Mouse (Mus musculus): ENCODE data around the gene Zc3h12a.

Zc3h12a gene

DNA sequence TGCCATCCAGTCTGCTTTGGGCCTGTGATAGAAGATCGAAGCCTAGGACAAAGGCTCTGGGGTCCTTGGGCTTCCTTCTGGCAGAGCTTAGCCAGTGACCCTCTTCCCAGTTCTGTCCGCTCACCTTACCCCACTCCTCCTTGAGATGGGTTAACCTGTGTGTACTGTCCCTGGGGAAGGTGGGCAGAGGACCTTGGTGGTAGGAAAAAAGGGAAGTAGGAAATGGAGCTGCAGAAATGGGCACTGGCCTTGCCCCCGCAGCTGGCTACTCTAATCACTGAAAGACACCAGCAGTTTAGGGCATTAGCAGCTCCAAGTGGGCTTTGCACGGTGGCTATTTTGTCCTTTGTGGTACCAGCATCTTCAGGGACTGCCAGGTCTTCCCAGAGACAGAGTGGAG is 12.6 kb downstream of the Zc3h12a start:
- no peak for DNase-seq (ENCODE audit: low spot score in 2 of 2)

DNA sequence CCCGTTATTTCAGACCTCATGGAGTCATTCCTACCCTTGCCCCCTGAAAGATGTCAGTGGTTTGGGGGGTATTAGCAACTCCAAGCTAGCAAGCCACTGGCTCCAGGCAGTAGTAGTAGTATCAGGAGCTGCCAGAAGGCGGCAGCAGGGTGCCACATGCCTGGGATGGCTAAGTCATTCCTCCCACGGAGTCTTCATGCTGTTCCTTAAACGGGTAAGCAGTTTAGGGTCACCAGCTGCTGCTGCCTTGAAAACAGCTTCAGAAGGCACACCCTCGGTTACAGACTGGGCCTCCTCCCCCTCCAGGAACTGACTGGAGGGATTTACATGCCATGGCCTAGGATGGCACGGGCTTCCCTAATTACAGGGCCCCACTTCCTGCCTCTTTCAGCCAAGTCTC is 13.0 kb downstream of the Zc3h12a start:
- peak; percentile 75 to 88 for DNase-seq (ENCODE audit: low spot score in 2 of 2)

DNA sequence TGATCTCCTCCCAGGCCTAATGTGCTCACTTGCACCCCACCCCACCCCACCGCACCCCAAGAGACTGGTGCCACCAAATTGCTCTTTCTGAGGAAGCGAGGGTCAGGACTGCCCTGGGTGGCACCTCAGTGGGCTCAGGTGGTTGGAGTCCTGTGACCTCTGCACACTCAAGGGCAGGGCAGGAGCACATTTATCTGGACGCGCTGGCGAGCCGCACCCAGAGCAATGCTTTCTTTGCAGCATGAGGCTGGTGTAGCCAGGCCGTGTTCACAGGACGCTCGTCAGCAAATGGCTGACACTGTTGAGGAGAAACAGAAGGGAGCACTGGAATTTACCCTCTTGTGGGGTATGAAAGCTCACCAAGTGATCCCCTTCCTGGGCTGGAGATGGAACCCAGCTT is 22.3 kb downstream of the Zc3h12a start:
- DNase-seq (ENCODE audit: low spot score in 2 of 2), result no peak

DNA sequence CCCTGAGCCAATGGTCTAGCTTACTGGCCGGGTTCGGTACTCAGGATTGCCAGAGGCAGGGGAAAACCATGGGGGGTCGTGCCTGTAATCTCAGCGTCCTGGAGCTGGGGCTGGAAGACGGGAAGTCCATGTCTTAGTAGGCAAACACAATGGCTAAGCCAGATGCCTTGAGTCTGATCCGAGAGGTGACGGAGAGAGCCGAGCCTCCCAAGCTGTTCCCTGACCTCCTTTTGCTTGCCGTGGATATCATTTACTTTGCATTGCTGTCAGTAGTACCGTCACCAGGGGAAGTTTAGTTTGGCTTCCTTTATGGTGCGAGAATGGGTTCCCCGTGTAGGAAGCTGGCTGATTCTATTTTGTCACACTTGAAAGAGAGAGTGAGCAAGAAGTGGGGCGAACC is 26.3 kb downstream of the Zc3h12a start:
- DNase-seq (ENCODE audit: low spot score in 2 of 2), result no peak

DNA sequence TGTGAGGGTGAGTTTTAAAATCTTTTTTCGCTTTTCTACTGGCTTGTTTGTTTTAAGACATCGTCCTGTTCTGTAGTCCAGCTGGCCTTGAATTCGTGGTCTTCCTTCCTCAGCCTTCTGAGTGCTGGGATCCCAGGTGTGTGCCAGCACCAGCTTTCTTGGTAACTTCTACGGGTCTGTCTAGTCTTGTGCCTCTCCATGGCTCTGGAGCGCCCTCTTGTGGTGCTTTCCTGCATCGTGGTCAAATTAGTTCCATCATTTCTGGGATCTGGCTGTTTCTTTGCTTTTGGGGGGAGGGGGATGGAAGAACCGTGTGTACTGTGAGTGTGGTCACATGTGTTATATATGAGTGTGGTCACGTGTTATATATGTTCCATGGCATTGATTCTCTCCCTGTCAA is 28.2 kb downstream of the Zc3h12a start:
- DNase-seq (ENCODE audit: low spot score in 2 of 2), result peak; percentile 61 to 87

DNA sequence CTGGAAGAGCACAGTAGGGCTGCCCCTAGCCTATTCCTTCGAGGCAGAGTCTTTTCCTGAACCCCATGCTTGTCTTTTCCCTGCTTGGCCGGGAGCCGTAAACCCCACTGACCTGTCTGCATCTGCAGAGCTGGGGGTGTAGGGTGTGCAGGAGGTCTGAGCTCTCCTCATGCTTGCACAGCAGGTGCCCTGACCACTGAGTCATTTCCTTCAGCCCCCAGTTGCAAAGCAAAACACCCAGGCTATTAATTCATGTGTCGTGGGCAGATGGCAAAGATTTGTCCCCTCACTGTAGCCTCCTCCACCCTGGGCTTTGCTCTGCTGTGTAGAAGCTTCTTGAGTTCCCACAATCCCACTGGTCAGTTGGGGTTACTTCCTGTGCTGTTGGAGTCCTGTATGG is 30.2 kb downstream of the Zc3h12a start:
- DNase-seq (ENCODE audit: low spot score in 2 of 2), result no peak

DNA sequence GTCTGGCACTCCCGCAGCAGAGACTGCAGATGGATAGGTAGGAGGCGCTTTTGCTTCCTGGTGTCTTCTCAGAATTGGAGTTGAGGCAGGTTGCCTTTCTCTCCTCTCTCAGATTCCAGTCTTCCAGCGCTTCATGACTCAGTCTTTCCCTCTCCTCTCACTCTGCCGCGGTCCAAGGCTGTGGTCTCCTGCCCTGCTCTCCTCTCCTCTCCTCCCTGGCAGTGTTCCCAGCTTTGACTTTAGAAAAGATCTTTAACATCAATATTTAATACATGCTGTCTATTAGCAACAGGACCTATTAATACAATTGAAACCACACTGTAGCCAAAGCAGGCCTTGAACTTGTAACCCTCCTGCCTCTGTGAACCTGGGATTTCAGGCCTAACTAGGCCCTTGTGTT is 31.6 kb downstream of the Zc3h12a start:
- DNase-seq (ENCODE audit: low spot score in 2 of 2), result no peak

DNA sequence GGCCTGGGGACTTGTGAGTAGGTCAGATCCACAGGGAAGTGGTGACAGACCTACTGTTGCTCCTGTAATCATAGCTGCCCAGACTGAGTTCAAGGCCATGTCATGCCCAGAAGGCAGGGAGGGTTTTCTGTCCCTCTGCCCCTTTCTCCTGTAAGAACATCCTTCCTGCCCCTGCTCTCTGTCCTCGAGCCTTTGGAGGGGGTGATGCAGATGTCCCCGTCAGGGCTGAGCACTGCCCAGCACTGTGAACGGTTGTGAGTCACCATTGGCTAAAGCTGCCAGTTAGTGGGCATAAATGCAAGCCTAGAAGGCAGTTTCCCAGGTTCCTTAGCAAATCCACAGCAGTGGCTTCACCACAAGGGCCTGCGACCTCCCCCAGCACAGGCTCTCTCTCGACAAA is 34.6 kb downstream of the Zc3h12a start:
- DNase-seq (ENCODE audit: low spot score in 2 of 2), result no peak

DNA sequence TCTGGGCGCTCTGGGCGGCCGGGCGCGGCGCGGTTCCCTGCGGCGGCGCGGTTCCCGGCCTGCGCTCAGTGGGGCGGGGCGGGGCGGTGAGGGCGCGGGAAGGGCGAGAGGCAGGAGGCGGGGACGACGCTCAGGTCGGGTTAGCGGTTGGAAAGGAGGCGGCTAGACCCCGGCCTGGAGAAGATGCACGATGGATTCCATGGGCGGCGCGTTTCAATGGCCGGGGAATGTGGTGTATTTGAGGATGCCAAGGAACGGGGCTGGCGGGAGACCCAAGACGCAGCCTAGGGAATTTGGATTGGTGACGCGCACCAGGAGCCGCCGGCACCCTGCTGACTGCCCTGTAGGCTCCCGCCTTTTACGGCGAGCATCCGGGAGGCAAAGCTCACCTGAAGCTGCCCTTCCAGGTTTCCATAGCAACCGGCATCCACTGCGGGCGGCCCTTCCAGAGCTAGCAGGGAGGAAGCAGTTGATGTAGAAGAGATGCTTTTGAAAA is 42.2 kb downstream of the Zc3h12a start:
- peak; percentile 55 to 68 for DNase-seq (ENCODE audit: low spot score in 2 of 2)

DNA sequence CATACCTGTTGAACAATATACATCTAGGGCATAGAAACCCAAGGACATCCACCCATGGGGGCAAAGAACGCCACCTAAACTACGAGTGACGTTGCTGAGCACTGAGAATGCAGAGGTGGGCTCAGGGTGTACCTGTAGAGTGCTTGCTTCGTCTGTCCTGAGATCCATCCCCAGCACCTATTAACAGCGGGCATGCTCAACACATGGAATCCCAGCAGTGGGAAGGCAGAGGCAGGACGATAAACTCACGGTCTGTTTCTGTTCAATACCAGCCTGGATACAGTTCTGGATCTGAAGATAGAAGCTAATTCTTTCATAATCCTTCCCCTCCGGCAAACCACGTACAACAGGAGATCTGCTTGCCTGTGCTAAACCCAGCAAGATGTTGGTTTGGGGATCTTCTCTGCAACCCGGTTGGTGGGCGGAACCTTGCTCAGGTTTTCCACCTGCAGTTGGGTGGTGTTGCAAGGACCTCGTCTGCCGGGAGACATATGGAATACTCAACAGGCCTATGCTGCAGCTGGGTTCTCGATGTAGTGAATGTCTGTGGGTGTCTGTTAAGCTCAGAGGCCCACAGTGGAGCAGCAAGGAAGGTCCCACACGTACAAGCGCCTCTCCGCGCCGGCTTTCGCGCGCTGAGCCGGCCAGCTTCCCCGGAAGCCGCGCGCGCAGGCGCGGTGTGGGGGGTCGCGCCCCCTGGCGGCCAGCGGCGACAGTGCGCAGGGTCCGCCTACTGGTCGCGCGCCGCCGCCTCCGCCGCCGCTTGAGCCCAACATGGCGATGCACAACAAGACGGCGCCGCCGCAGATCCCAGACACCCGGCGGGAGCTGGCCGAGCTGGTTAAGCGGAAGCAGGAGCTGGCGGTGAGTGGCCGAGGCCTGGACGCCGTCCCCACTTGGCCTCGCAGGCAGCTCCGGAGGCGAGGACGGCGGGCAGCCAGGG is 43.0 kb downstream of the Zc3h12a start, which contains the start of gene Meaf6:
Meaf6 (plus strand) TSS at position 732 of the 943 bp plus-strand sequence.
- peak; percentile 82 to 96 for DNase-seq (ENCODE audit: low spot score in 2 of 2)

DNA sequence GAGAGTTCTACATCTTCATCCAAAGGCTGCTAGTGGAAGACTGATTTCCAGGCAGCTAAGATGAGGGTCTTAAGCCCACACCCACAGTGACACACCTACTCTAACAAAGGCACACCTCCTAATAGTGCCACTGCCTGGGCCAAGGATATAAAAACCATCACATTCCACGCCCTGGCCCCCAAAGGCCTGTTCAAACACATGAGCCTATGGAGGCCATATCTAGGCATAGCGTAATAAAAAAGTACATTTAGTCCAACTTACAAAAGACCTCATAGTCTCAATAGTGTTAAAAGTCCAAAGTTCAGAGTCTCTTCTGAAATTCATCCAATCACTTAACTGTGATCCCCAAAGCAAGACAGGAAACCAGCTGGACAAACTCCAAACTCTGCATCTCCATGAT is 48.9 kb downstream of the Zc3h12a start:
- DNase-seq (ENCODE audit: low spot score in 2 of 2), result no peak

DNA sequence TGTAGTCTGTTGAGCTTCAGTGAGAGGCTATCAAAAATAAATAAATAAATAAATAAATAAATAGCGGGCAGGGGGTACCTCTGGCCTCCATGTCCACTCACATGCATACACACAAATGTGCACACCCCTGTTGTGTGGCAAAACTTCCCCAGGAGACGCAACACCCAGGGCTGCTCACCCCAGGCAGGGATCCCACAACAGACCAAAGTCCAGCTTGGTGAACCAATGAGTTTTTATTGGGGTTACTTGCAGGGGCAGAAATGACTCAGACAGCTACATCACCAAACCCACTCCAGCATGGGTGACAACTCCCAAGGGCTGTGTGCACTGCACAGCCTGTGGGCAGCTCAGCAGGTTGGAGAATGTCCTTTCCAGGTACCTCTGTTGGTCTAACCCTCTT is 49.9 kb downstream of the Zc3h12a start:
- no peak for DNase-seq (ENCODE audit: low spot score in 2 of 2)

Data from thymus, postnatal 10 days (tissue).